Comparison of ENCODE assay signal across 11 mouse cellular contexts in the genomic region with DNA sequence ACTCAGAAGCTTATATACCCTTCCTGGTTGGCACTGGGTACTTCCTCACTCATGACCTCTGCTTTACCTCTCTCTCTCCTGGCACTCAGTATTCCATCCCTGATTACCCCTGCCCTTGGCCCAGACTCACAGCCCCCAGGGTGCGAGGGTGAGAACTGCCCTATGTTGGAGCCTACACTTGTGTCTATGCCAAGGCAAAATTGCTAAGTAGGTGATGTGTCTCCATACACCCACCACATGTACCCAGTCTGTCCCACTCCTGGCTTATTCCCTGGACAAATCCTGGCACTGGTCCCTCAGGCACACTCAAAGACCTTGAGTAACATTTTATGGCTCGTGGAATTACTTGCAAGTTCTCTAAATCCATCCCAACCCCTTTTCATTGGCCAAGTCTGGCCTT.
DNase-seq lines count a peak whose midpoint lies in the region; ATAC-seq lines count a peak whose summit lies in the region.
"Had no signal": no experiment of that assay in that cellular context is flagged by ENCODE, and none has a peak within 500 bp of the region (broad histone marks: within the 10 kb centered on the region; RNA-seq: fewer than 3 reads in every experiment).

No protein-coding gene starts in this region.

- DNase-seq in kidney, adult 11 months = peak; percentile 59
- DNase-seq in kidney, postnatal 4 days = no peak
- DNase-seq in 3134 (ENCODE audit: extremely low read depth, insufficient read length, low spot score) (peak; percentile 48), NIH3T3 (ENCODE audit: low read depth) (peak; percentile 24)
- peak; percentile 55 for DNase-seq in kidney, adult 9 months
- DNase-seq in layer of hippocampus, adult 18-20 months (ENCODE audit: low spot score in 2 of 2) = no peak
- DNase-seq: layer of hippocampus, adult 9-11 months; lung, postnatal 14 days; spleen, adult 18-20 months had no signal

- ATAC-seq in erythroblast, adult 5-6 weeks (replicated peaks; ENCODE audit: low FRiP score, poor library complexity, severe bottlenecking) = no peak
- ATAC-seq: forebrain, embryonic 13.5 days had no signal

Comparison
In these comparisons a context has a peak if more than half of its experiments do, and no peak if none do; other contexts are left out.
1. DNase-seq: peak in kidney, adult 11 months (single experiment), 3134 (single experiment), NIH3T3 (single experiment) and kidney, adult 9 months (single experiment); none in kidney, postnatal 4 days (0 of 2) and layer of hippocampus, adult 18-20 months (0 of 2).